Mouse (Mus musculus) ES-Bruce4 (cell line): Measurements from ENCODE around the gene Cklf.

Experiments used
- EP300 ChIP-seq: IDR thresholded peaks from 2 replicates; pipeline ENCODE4 v1.6.1; 2011; ENCODE audit warnings: low read depth, low read length; ENCODE audit not compliant: insufficient read depth
- POLR2A ChIP-seq: IDR thresholded peaks from one replicate; pipeline ENCODE4 v1.8.1; 2011; ENCODE audit warnings: low read length; ENCODE audit not compliant: insufficient read depth

DNA sequence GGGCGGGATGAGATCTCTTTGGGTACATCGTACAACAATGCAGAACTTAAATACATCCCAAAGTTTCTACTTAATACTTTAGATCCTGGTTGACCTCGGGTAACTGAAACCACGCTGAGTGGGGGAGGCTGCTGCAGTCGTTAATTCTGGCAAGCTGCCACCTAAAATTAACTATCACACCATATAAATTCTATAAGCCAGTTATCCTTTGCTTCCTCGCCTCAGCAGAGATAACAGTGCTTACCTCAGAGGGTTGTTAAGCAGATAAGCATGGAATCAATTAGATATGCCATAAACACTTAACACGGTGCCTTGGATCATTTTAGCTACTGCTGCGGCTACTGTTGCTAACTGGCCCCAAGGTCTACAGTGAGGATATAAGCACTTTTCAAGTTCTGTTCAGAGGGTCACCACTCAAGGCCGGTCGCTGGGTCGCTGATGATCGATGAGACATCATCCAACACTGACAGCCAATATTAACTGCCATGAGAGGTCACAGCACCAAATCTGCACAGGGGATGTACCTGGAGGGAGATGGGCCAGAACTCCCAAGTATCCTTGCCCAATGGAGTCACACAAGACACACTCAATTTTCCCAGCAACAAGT lies 8.5 kb upstream of the Cklf start:
- TF ChIP-seq POLR2A: no peak
- TF ChIP-seq EP300: no peak
